ENCODE assay signal across 23 mouse cellular contexts in genomic region chr14:124247517-124247916, GRCm38 (mm10).
DNase-seq lines count a peak whose midpoint lies in the region; ATAC-seq and TF ChIP-seq lines count a peak whose summit lies in the region.
"Had no signal": no experiment of that assay in that cellular context is flagged by ENCODE, and none has a peak within 500 bp of the region (broad histone marks: within the 10 kb centered on the region; RNA-seq: fewer than 3 reads in every experiment).

No protein-coding gene starts in this region.

- no peak for TF ChIP-seq CTCF in brain, embryonic 14.5 days (IDR thresholded peaks at IDR 0.05; ENCODE audit: borderline replicate concordance, extremely low read depth, insufficient read depth, insufficient read length)

- H3K4me2 ChIP-seq in forebrain, embryonic 14.5 days (ENCODE audit: low read length), result no peak overlapping the region
- H3K4me2 ChIP-seq in forebrain, embryonic 13.5 days, result no peak overlapping the region

- TF ChIP-seq POLR2A in brain, embryonic 14.5 days (IDR thresholded peaks at IDR 0.05; ENCODE audit: borderline replicate concordance, extremely low read depth, insufficient read depth, insufficient read length, poor library complexity, severe bottlenecking), result no peak

- H3K9ac ChIP-seq in forebrain, embryonic 14.5 days (ENCODE audit: low read length), result no peak overlapping the region
- no peak overlapping the region for H3K9ac ChIP-seq in forebrain, embryonic 13.5 days

- no peaks in the 10 kb centered on the region for H3K36me3 ChIP-seq in forebrain, embryonic 14.5 days (ENCODE audit: control insufficient read depth, insufficient read depth, low read length)
- no peaks in the 10 kb centered on the region for H3K36me3 ChIP-seq in forebrain, embryonic 13.5 days (ENCODE audit: poor library complexity, severe bottlenecking)
- H3K36me3 ChIP-seq: G1E had no signal

- no peak overlapping the region for H3K4me3 ChIP-seq in forebrain, embryonic 14.5 days (ENCODE audit: low read depth, low read length)
- H3K4me3 ChIP-seq in forebrain, embryonic 13.5 days, result no peak overlapping the region

- no peaks in the 10 kb centered on the region for H3K27me3 ChIP-seq in forebrain, embryonic 14.5 days (replicated peaks; ENCODE audit: control insufficient read depth, insufficient read depth, low read length)
- H3K27me3 ChIP-seq in forebrain, embryonic 13.5 days, result no peaks in the 10 kb centered on the region
- H3K27me3 ChIP-seq: CH12.LX had no signal

- 73% methylated on average over 1 of the region's 1 CpGs for WGBS in forebrain, embryonic 14.5 days
- 71% methylated on average over 1 of the region's 1 CpGs for WGBS in forebrain, embryonic 13.5 days

- no peaks in the 10 kb centered on the region for H3K9me3 ChIP-seq in forebrain, embryonic 14.5 days (replicated peaks; ENCODE audit: control insufficient read depth, low read length)
- no peaks in the 10 kb centered on the region for H3K9me3 ChIP-seq in forebrain, embryonic 13.5 days (replicated peaks)
- H3K9me3 ChIP-seq: G1E had no signal

- H3K27ac ChIP-seq in forebrain, embryonic 14.5 days (ENCODE audit: low read depth, low read length), result no peak overlapping the region
- H3K27ac ChIP-seq in forebrain, embryonic 13.5 days, result no peak overlapping the region

- peak; percentile 70 for DNase-seq in cerebellum, adult 9-10 months
- no peak for DNase-seq in cerebellum, adult 11 months
- peak; percentile 22 for DNase-seq in forebrain, embryonic 14.5 days (ENCODE audit: low spot score)
- DNase-seq in brain, adult 2 months (ENCODE audit: low read depth, low spot score), result peak; percentile 48
- DNase-seq in brain, embryonic 14.5 days (ENCODE audit: low read depth), result peak; percentile 33
- DNase-seq in lung, adult 18-20 months, result no peak
- DNase-seq: adrenal gland, adult 2 months; adrenal gland, adult 8-10 months; adrenal gland, postnatal 10 days; adrenal gland, postnatal 14 days; adrenal gland, postnatal 25 days; adrenal gland, postnatal 36 days; B cell, adult 2 months; cerebellum, adult 11-12 months; cerebellum, adult 18-20 months; cerebellum, adult 8-10 months had no signal

- no peaks in the 10 kb centered on the region for H3K4me1 ChIP-seq in forebrain, embryonic 14.5 days (ENCODE audit: control insufficient read depth, insufficient read depth, low read length)
- no peaks in the 10 kb centered on the region for H3K4me1 ChIP-seq in forebrain, embryonic 13.5 days

- peak; percentile 63; the same call in 1 of the 2 replicates for ATAC-seq in forebrain, embryonic 14.5 days
- no peak for ATAC-seq in forebrain, embryonic 13.5 days
- no peak for ATAC-seq in frontal cortex, adult (ENCODE audit: low TSS enrichment)
- ATAC-seq: activated CD4-positive, CD25-positive, alpha-beta regulatory T cell, adult 4 months; CD4-positive, CD25-positive, alpha-beta regulatory T cell, adult 4 months; Patski had no signal

Comparison
In these comparisons a context has a peak if more than half of its experiments do, and no peak if none do; other contexts are left out.
1. DNase-seq: peak in cerebellum, adult 9-10 months (single experiment), forebrain, embryonic 14.5 days (single experiment), brain, adult 2 months (single experiment) and brain, embryonic 14.5 days (single experiment); none in cerebellum, adult 11 months (single experiment) and lung, adult 18-20 months (0 of 2).